Mouse (Mus musculus): ENCODE measurements around the gene Sohlh1. TPM values are rescaled to one million over a fixed set of nuclear protein-coding genes. Genes with fewer than 3 reads are reported as not detected.
"Not testable (repeated sequence)": the region's sequence is repeated elsewhere in the genome, so short reads cannot be mapped to it uniquely, and the experiment has no call there.

Gene Sohlh1
- polyA plus RNA-seq, 2 experiments, result not detected

DNA sequence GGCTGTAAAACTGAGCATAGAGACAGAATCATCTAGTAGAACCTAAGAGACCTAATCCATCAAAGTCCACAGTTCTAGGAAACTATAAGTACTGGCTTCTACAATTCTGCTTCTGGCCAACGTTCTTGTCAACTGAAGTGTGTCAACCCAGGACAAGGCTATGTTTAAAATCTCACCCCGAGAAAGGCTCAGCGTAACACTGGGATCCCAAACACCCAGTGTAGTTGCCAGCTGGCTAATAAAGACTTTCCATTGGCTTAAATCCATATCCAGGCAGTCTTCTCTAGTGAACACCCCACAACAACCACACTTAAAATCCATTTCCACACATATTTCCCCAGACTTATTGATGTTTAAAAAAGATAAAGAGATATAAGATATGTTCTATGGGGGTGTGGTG is 16.3 kb downstream of the Sohlh1 start:
- TF ChIP-seq EP300 (IDR thresholded peaks at IDR 0.05; ENCODE audit: low read depth), result no peak
- Histone ChIP-seq H3K36me3 (replicated peaks; ENCODE audit: control insufficient read depth, insufficient read depth, low read depth) (no peaks in the 10 kb centered on the region), H3K9me3 (ENCODE audit: control insufficient read depth, low read length) (no peaks in the 10 kb centered on the region), H3K4me3 (ENCODE audit: insufficient read depth in 1 of 2, low read depth in 2 of 2, low read length in 2 of 2) (no peak overlapping the region), H3K4me2 (ENCODE audit: low read depth) (no peak overlapping the region), H3K27me3 (ENCODE audit: control insufficient read depth, insufficient read depth, low read length) (no peaks in the 10 kb centered on the region), H3K9ac (replicated peaks) (no peak overlapping the region), H3K27ac (no peak overlapping the region), H3K4me1 (replicated peaks; ENCODE audit: control insufficient read depth in 2 of 2, insufficient read depth in 2 of 2, low read length in 1 of 2) (no peaks in the 10 kb centered on the region)
- ATAC-seq (ENCODE audit: insufficient read depth) (no peak), DNase-seq (ENCODE audit: low read depth in 3 of 3, low spot score in 3 of 3) (no peak)
- WGBS (ENCODE audit: insufficient replicate concordance), result 76% methylated on average over 3 of the region's 3 CpGs

DNA sequence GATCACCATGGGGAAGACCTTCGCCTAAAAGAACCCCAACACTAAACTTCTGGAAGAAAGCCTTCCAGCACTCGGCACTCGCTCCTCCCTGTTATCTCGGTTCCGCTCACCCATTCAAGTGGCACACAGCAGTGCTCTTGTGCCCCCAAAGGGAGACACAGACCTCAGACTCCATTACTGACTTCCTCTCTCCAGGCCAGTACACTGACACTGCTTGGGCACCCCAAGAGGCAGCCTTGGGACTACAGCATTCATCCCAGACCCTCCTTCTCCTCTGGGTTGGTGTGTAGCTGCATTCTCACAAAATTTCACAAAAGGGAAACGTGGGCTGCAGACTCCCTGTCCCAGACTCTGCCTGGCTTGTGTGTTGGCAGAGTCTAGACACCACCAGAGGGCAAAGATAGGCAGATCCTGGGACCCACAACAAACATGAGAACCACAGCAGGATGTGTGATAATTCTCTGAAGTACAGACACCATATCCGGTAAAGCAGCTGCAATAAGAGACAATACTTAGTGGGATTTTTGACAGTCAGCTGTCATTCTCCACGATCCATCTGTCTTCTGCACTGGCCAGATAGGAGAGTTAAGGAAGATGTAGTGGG is 18.6 kb downstream of the Sohlh1 start:
- H3K4me1 ChIP-seq (replicated peaks; ENCODE audit: control insufficient read depth in 2 of 2, insufficient read depth in 2 of 2, low read length in 1 of 2), result no peaks in the 10 kb centered on the region
- no peak overlapping the region for H3K4me3 ChIP-seq (ENCODE audit: insufficient read depth in 1 of 2, low read depth in 2 of 2, low read length in 2 of 2)
- H3K36me3 ChIP-seq (replicated peaks; ENCODE audit: control insufficient read depth, insufficient read depth, low read depth), result no peaks in the 10 kb centered on the region
- no peaks in the 10 kb centered on the region for H3K27me3 ChIP-seq (ENCODE audit: control insufficient read depth, insufficient read depth, low read length)
- ATAC-seq (ENCODE audit: insufficient read depth) (no peak), DNase-seq (ENCODE audit: low read depth in 3 of 3, low spot score in 3 of 3) (no peak)
- no peak for TF ChIP-seq CTCF (IDR thresholded peaks at IDR 0.05; ENCODE audit: low read depth)
- no peak for TF ChIP-seq EP300 (IDR thresholded peaks at IDR 0.05; ENCODE audit: low read depth)
- H3K9ac ChIP-seq (replicated peaks), result no peak overlapping the region
- no peak overlapping the region for H3K27ac ChIP-seq
- no peak overlapping the region for H3K4me2 ChIP-seq (ENCODE audit: low read depth)
- H3K9me3 ChIP-seq (ENCODE audit: control insufficient read depth, low read length), result no peaks in the 10 kb centered on the region
- WGBS (ENCODE audit: insufficient replicate concordance), result 42% methylated on average over 8 of the region's 8 CpGs

DNA sequence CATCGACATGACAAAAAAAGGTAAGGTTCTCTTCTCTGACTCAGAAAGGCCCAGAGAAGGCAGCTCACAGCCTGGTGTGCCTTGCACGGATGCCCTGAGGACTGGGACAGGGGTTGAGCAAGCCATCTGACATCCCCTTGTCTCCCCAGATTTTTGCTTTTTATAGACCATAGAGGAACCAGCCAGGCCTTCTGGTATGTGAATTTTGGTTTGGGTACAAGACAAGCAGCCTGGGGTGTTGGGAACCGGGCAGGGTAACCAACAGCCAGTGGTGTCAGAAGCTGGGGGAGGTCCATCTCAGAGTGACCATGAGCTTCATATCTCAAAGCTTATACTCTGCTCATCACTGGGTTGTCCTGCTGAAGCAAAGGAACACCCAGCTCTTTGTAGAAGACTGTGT is 22.3 kb downstream of the Sohlh1 start:
- no peak overlapping the region for H3K27ac ChIP-seq
- H3K4me2 ChIP-seq (ENCODE audit: low read depth), result no peak overlapping the region
- DNase-seq (ENCODE audit: low read depth in 3 of 3, low spot score in 3 of 3) (no peak), ATAC-seq (ENCODE audit: insufficient read depth) (no peak)
- TF ChIP-seq CTCF (IDR thresholded peaks at IDR 0.05; ENCODE audit: low read depth) (no peak), EP300 (IDR thresholded peaks at IDR 0.05; ENCODE audit: low read depth) (no peak)
- no peak overlapping the region for H3K4me3 ChIP-seq (ENCODE audit: insufficient read depth in 1 of 2, low read depth in 2 of 2, low read length in 2 of 2)
- no peaks in the 10 kb centered on the region for H3K9me3 ChIP-seq (ENCODE audit: control insufficient read depth, low read length)
- no peaks in the 10 kb centered on the region for H3K4me1 ChIP-seq (replicated peaks; ENCODE audit: control insufficient read depth in 2 of 2, insufficient read depth in 2 of 2, low read length in 1 of 2)
- no peak overlapping the region for H3K9ac ChIP-seq (replicated peaks)
- no peaks in the 10 kb centered on the region for H3K36me3 ChIP-seq (replicated peaks; ENCODE audit: control insufficient read depth, insufficient read depth, low read depth)
- no peaks in the 10 kb centered on the region for H3K27me3 ChIP-seq (ENCODE audit: control insufficient read depth, insufficient read depth, low read length)
- 52% methylated on average over 3 of the region's 3 CpGs for WGBS (ENCODE audit: insufficient replicate concordance)

DNA sequence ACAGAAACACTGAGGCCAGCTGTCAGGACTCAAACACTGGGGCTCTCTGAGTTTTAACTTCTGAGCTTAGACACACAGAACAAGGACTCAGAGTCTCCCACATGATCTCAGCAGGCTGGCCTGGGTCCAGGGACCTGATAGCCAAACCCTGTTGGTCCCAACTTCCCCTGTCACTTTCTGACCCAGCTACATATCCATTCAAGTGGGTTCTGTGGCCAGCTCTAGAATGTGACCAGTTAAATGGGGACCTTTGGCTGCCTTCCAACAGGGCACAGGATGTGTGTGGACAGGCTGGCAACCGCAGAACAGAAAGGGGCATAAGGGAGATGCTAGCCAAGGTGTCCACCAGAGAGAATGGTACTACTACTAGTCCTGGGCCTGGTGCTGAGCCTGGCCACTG is 24.2 kb downstream of the Sohlh1 start, which contains the start of gene Lcn9:
TSS of gene Lcn9 (plus strand) at position 348 of the 400 bp plus-strand sequence.
- H3K9ac ChIP-seq (replicated peaks), result no peak within 1 kb of the TSS
- WGBS (ENCODE audit: insufficient replicate concordance), result 74% methylated on average over 1 of the region's 1 CpGs

DNA sequence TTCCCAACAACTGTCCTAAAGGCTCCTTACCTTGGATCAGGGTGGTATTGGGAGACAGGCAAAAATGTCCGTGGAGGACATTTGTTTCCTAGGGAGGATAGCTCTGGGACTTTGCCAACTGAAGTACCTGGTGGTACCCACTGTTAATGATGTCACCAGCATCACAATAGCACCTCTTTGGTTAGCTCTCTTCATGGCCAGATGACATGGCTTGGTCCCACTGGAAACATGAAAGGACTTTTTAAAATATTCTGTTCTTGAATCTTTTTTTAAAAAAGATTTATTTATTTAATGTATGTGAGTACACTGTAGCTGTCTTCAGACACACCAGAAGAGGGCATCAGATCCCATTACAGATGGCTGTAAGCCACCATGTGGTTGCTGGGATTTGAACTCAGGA is 31.3 kb downstream of the Sohlh1 start, which contains the start of gene Glt6d1:
TSS of gene Glt6d1 (minus strand) at position 101 of the 400 bp plus-strand sequence.
- not testable (repeated sequence) for H3K27me3 ChIP-seq (ENCODE audit: control insufficient read depth, insufficient read depth, low read length); H3K9ac ChIP-seq (replicated peaks); H3K4me1 ChIP-seq (replicated peaks; ENCODE audit: control insufficient read depth in 2 of 2, insufficient read depth in 2 of 2, low read length in 1 of 2); H3K4me2 ChIP-seq (ENCODE audit: low read depth); H3K9me3 ChIP-seq (ENCODE audit: control insufficient read depth, low read length); H3K36me3 ChIP-seq (replicated peaks; ENCODE audit: control insufficient read depth, insufficient read depth, low read depth); DNase-seq (ENCODE audit: low read depth in 3 of 3, low spot score in 3 of 3); H3K4me3 ChIP-seq (ENCODE audit: insufficient read depth in 1 of 2, low read depth in 2 of 2, low read length in 2 of 2); ATAC-seq (ENCODE audit: insufficient read depth); H3K27ac ChIP-seq
- WGBS (ENCODE audit: insufficient replicate concordance), result 35% methylated on average over 1 of the region's 1 CpGs

More for the DNA sequence above, 24.2 kb downstream of the Sohlh1 start, which contains the start of gene Lcn9:
- no peaks in the 10 kb centered on the region for H3K4me1 ChIP-seq (replicated peaks; ENCODE audit: control insufficient read depth in 2 of 2, insufficient read depth in 2 of 2, low read length in 1 of 2)
- no peak within 1 kb of the TSS for H3K4me2 ChIP-seq (ENCODE audit: low read depth)
- ATAC-seq (ENCODE audit: insufficient read depth) (no peak), DNase-seq (ENCODE audit: low read depth in 3 of 3, low spot score in 3 of 3) (no peak)
- H3K27ac ChIP-seq, result no peak within 1 kb of the TSS
- no peak within 1 kb of the TSS for H3K4me3 ChIP-seq (ENCODE audit: insufficient read depth in 1 of 2, low read depth in 2 of 2, low read length in 2 of 2)
- TF ChIP-seq CTCF (IDR thresholded peaks at IDR 0.05; ENCODE audit: low read depth) (no peak), EP300 (IDR thresholded peaks at IDR 0.05; ENCODE audit: low read depth) (no peak)
- H3K9me3 ChIP-seq (ENCODE audit: control insufficient read depth, low read length), result no peaks in the 10 kb centered on the region
- no peaks in the 10 kb centered on the region for H3K27me3 ChIP-seq (ENCODE audit: control insufficient read depth, insufficient read depth, low read length)
- no peaks in the 10 kb centered on the region for H3K36me3 ChIP-seq (replicated peaks; ENCODE audit: control insufficient read depth, insufficient read depth, low read depth)

Data from liver, embryonic 14.5 days (tissue).